9 mouse cellular contexts compared by ENCODE assay signal in genomic region chr2:155369333-155369883, GRCm38 (mm10). TPM values are rescaled to one million over a fixed set of nuclear protein-coding genes. Genes with fewer than 3 reads are reported as not detected.
DNase-seq lines count a peak whose midpoint lies in the region; ATAC-seq and TF ChIP-seq lines count a peak whose summit lies in the region.
"Had no signal": no experiment of that assay in that cellular context is flagged by ENCODE, and none has a peak within 500 bp of the region (broad histone marks: within the 10 kb centered on the region; RNA-seq: fewer than 3 reads in every experiment).

No protein-coding gene starts in this region.

- H3K4me1 ChIP-seq in heart, embryonic 15.5 days (replicated peaks): peaks cover 25% of the 10 kb centered on the region
- peaks cover 8% of the 10 kb centered on the region; the same call in 1 of the 2 replicates for H3K4me1 ChIP-seq in small intestine, adult 2 months (ENCODE audit: control insufficient read depth, insufficient read depth, insufficient read length, low read length)
- H3K4me1 ChIP-seq: embryonic facial prominence, embryonic 12.5 days had no signal

- H3K9ac ChIP-seq in heart, embryonic 15.5 days: no peak overlapping the region; the same call in 1 of the 2 replicates
- H3K9ac ChIP-seq: embryonic facial prominence, embryonic 12.5 days had no signal

- no peaks in the 10 kb centered on the region for H3K27me3 ChIP-seq in heart, embryonic 15.5 days
- H3K27me3 ChIP-seq in small intestine, adult 2 months (ENCODE audit: control insufficient read depth, insufficient read depth, low read length): no peaks in the 10 kb centered on the region
- H3K27me3 ChIP-seq: embryonic facial prominence, embryonic 12.5 days had no signal

- no peak for TF ChIP-seq POLR2A in small intestine, adult 2 months (IDR thresholded peaks at IDR 0.05; ENCODE audit: low read depth, low read length)

- no peak for TF ChIP-seq CTCF in small intestine, adult 2 months (IDR thresholded peaks at IDR 0.05; ENCODE audit: extremely low read depth, insufficient read length, insufficient replicate concordance, low read depth, low read length)

- 41% methylated on average over 7 of the region's 7 CpGs for WGBS in heart, embryonic 15.5 days
- WGBS in small intestine, adult 2 months: 13% methylated on average over 7 of the region's 7 CpGs

- H3K4me2 ChIP-seq in heart, embryonic 15.5 days: no peak overlapping the region
- H3K4me2 ChIP-seq: embryonic facial prominence, embryonic 12.5 days had no signal

- H3K27ac ChIP-seq in heart, embryonic 15.5 days: peak overlapping the region; percentile 79
- peak overlapping the region; percentile 72 for H3K27ac ChIP-seq in small intestine, adult 2 months (ENCODE audit: insufficient read depth, low read depth, low read length)
- H3K27ac ChIP-seq: embryonic facial prominence, embryonic 12.5 days had no signal

- peak; percentile 77 for DNase-seq in adrenal gland, postnatal 14 days
- no peak for DNase-seq in adrenal gland, postnatal 4 days (ENCODE audit: low spot score in 2 of 2)
- DNase-seq in adipocyte (ENCODE audit: low spot score): peak; percentile 62
- DNase-seq in layer of hippocampus, postnatal 10 days (ENCODE audit: low spot score in 2 of 2): peak; percentile 33 to 46
- no peak for DNase-seq in embryo, embryonic 11 days
- no peak for DNase-seq in right cerebral cortex, postnatal 4 days

- ATAC-seq in heart, embryonic 15.5 days (replicated peaks; ENCODE audit: insufficient number of reproducible peaks, insufficient read depth, low FRiP score, low read depth): peak; percentile 57; the same call in 1 of the 2 replicates

- no peak overlapping the region for H3K4me3 ChIP-seq in heart, embryonic 15.5 days
- H3K4me3 ChIP-seq in small intestine, adult 2 months (ENCODE audit: low read depth, low read length): no peak overlapping the region
- H3K4me3 ChIP-seq: embryonic facial prominence, embryonic 12.5 days had no signal

- no peaks in the 10 kb centered on the region for H3K36me3 ChIP-seq in heart, embryonic 15.5 days
- H3K36me3 ChIP-seq in small intestine, adult 2 months (ENCODE audit: control insufficient read depth, insufficient read depth, low read length): no peaks in the 10 kb centered on the region
- H3K36me3 ChIP-seq: embryonic facial prominence, embryonic 12.5 days had no signal

- H3K9me3 ChIP-seq in heart, embryonic 15.5 days (replicated peaks): no peaks in the 10 kb centered on the region
- H3K9me3 ChIP-seq: embryonic facial prominence, embryonic 12.5 days had no signal

RNA-seq across cellular contexts. Expression of gene Trp53inp2, which starts 11.5 kb away (rescaled TPM):
- total RNA-seq in adrenal gland, postnatal 14 days (2021): 278 and 345 TPM in 2 replicates
- 100 to 1,000 TPM; 156 to 163 TPM for total RNA-seq in adrenal gland, postnatal 4 days (2021)
- polyA plus RNA-seq in heart, embryonic 15.5 days (2015; fragmentation: Nextera tagmentation; extraction: Ambion mirVana): 103 and 116 TPM in 2 replicates
- 100 to 1,000 TPM; 189 to 198 TPM for total RNA-seq in layer of hippocampus, postnatal 10 days (2021)
- polyA plus RNA-seq in small intestine, adult 2 months (2012; rRNA removed): 161 and 164 TPM in 2 replicates

RNA-seq across cellular contexts. Expression of gene Pigu, which starts 12.2 kb away (rescaled TPM):
- 28.2 and 36.1 TPM in 2 replicates for total RNA-seq in adrenal gland, postnatal 14 days (2021)
- total RNA-seq in adrenal gland, postnatal 4 days (2021): 10 to 100 TPM; 34.2 to 36.4 TPM
- 45.4 and 53.5 TPM in 2 replicates for polyA plus RNA-seq in heart, embryonic 15.5 days (2015; fragmentation: Nextera tagmentation; extraction: Ambion mirVana)
- 10 to 100 TPM; 23.8 to 27.9 TPM for total RNA-seq in layer of hippocampus, postnatal 10 days (2021)
- polyA plus RNA-seq in small intestine, adult 2 months (2012; rRNA removed): 13.7 and 26.2 TPM in 2 replicates

Comparison
In these comparisons a context has a peak if more than half of its experiments do, and no peak if none do; other contexts are left out.
1. DNase-seq: peak in adrenal gland, postnatal 14 days (single experiment), adipocyte (single experiment) and layer of hippocampus, postnatal 10 days (2 of 2); none in adrenal gland, postnatal 4 days (0 of 2), embryo, embryonic 11 days (single experiment) and right cerebral cortex, postnatal 4 days (single experiment).